Mouse (Mus musculus) adrenal gland, postnatal 36 days (tissue): ENCODE measurements around the gene Pdlim3. TPM values are rescaled to one million over a fixed set of nuclear protein-coding genes. Genes with fewer than 3 reads are reported as not detected.

ENCODE experiments used
- DNase-seq, 2 experiments: peaks; one replicate each; pipeline ENCODE4 v3.0.0; 2021; ENCODE audit warnings: mixed read lengths in 1 of 2
- total RNA-seq, 2 experiments: library from RNA; stranded (reverse); gene quantifications; 2 replicates each; pipeline ENCODE4 v1.2.3; 2021

The Pdlim3 gene
- total RNA-seq, 2 experiments from 2014 or later, result 1.2 to 1.9 TPM

DNA sequence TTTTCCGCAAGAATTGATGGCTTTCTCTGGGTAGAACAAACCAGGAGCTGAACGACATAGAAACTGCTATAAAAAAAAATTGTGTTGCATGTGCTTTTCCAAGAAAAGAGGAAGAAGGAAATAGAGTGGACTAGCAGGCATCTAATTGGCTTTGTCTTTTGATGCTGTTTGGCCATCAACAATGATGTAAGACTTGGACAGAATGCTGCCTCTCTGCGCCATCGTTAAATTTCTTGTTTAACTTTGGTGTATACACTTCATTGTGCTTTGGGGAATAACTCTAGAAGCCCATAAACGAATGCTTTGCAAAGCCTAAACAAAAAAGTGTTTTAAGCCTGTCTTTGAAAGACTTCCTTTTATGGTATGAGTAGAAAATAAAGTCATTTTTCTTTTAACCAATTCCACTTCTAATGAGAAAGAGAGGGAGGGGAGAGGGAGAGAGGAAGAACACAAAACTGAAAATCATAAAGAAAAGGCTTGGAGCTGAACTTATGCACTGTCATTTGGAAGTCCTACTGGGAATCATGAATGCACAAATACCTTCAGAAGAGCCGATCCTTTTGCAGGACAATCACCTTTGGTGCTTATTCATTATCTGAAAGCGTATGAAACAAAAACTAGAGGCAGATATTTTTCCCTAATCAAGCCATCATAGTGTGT, 20.5 kb downstream of the Pdlim3 start:
- no peak for DNase-seq

DNA sequence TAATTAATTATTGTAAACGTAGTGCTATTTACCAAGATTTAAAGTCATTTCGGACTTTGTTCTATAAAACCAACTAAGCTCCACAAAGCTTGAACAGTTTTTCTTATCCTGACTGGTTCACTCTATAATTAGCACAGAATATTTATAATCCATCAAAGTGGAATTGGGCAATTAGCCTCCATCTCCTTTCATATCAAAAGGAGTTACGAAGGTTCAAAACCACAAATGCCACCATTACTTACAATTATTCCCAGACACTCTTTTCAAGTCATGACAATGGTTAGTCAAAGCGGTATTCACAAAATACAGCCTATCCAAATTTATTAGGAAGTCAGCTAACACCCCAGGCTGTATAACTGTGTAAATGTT, 21.0 kb downstream of the Pdlim3 start:
- no peak for DNase-seq

DNA sequence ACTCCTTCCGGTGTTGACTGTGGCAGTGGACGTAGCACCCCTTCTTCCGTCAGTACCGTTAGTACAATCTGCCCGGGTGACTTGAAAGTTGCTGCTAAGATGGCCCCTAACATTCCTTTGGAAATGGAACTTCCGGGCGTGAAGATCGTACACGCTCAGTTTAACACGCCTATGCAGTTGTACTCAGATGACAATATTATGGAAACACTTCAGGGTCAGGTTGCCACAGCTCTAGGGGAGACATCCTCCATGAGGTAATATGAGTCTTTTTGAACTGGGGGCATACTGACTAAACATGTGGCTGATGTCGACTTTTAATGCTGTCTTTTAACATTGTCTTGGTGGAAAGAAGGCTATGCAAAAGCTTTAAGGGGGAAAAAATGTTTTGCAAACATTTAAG, 28.4 kb downstream of the Pdlim3 start:
- no peak for DNase-seq

DNA sequence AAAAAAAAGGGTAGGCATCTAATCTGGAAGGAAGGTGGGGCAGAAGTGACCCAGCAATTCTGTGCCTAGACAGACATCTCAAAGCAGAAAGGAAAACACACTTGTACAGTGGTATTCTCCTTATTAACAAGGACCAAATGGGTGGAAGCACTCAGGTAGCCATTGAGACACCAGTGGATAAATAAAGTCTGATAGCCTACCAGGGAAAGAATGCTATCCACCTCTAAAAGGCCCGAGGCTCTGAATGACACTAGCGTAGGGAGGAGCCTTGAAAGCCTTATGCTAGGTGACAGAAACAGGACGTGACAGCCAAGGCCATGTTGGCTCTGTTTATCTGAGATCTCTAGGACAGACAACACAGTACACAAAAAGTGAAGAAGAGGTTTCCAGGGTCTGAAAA, 31.2 kb downstream of the Pdlim3 start:
- DNase-seq, result no peak

DNA sequence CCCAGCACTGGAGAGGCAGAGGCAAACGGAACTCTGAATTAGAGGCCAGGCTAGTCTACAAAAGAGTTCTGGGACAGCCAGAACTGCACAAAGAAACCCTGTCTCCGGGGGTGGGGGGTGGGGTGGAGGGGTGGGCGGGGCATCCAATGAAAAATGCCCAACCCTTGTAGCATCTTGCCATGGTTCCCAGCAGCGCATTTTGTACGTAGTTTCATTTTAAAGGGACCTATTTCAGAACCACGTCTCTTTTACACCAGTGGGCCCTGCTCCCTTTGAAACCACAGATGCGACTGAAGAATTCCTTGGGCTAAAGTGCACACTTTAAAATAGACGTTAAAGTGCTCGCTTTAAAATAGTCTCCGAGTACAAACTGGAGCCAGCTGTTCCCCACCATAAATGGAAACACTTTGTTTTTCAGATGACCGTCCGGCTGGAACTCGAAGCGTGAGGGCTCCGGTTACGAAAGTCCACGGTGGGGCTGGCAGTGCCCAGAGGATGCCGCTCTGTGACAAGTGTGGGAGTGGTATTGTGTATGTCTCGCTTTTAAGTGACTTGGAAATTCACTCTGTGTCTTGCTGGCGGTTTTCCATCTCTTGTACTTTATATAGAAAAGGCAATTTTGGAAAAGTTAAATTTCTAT, 31.9 kb downstream of the Pdlim3 start:
- DNase-seq, result no peak

DNA sequence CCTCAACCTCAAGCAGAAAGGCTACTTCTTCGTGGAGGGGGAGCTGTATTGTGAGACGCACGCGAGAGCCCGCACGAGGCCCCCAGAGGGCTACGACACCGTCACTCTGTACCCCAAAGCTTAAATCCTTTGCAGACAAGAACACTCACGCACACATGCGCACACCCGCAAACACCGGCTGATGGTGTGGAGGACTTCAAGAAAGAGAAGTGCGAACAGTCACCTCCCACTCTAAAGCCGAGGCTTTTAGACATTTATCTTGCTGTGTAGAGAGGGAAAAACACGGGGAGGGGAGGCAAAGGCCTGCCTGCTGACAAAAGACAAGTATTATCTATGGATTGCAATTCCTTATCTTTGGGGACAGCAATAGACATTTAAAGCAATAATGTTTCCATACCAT, 33.6 kb downstream of the Pdlim3 start:
- DNase-seq, result no peak

DNA sequence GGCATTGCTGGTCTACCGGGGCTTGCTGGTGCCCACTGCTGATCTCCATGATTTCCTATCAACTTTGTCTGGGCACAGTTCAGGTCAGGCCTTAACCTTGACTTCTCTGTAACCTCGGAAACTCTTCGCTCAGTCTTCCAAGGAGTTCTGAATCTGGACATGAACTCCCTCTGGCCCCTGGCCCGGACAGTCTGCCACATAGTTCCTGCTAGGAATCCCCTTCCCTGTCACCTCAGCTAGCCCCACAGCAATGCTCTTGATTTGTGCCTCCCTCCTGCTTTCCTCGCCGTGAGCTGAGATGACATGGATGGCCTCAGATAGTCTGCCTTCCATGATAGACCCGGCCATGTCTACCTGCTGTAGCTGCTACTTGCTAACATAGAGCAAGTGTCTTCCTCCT, 35.1 kb downstream of the Pdlim3 start:
- no peak for DNase-seq

DNA sequence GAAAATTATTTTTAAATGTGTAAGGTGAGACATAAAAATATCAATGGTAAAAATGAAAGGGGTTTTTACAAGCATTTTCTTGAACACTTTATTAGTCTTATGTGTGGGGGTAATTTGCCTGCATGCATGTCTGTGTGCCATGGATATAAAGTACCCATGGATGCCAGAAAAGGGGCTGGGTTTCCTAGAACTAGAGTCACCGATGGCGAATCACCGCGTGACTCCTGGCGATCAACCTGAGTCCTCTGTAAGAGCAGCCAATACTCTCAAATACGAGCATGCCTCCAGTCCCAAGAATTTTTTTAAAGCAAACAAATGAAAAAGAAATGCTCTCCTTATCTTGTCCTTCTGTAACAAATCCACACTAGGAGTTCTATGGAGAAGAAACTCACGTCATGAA, 36.9 kb downstream of the Pdlim3 start:
- no peak for DNase-seq

DNA sequence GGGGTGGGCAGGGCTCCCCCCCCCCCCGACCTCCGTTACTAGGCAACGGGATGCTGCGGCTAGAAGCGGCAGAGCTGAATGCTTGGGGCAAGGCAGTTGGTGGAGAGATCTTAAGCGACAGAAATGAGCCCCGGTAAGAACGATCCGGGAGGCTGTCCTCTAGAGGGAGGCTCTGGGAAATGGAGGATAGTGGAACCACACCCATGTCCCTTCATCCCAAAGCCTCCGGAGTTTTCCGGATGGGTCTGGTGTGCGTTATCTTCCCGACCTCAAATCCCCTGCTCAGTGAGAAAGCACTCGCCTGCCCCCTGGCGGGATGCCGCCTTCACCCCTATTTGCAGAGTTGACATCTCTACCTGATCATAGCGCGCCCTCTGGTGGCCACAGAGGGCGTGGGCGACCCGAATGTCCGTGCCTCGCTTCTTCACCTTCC, 49.3 kb downstream of the Pdlim3 start, which contains the start of gene Ccdc110:
Gene Ccdc110 (plus strand): TSS at position 38 of the 433 bp plus-strand sequence.
- peak; percentile 96 to 97 for DNase-seq

DNA sequence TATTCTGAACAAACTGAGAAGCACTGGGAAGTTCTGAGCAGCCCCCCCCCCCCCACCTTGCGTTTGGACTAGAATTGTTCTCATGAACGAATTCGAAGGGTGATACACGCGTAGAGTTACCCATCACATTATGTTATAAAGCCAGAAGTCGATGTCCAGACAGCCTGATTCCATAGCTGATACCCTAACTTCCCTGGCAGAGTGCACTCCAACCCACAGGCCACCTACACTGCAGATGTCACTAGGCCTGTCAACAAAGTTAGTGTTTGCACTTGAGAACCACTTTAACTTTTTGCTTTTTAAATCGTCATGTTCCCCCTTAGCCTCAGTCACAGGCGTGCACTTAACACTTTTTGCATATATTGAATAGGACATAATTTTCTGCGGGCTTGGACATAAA, 51.7 kb downstream of the Pdlim3 start:
- no peak for DNase-seq

DNA sequence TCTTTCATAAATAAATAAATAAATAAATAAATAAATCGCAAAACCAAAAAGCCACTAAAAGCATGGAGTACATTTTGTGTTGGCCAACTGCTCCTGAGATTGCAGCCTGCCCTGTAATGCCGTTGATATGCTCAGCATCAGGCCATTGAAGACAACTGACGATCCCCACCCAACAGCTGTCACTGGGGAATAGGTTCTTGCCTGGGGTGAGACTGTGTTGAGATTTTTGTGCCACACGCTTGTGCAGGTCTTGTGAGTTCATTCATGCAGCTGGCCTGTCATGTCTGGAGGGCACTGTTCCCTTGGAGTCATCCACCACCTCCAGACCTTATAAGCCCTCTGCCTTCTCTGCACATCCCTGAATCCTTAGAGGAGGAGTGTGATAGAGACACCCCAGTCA, 61.0 kb downstream of the Pdlim3 start:
- no peak for DNase-seq

DNA sequence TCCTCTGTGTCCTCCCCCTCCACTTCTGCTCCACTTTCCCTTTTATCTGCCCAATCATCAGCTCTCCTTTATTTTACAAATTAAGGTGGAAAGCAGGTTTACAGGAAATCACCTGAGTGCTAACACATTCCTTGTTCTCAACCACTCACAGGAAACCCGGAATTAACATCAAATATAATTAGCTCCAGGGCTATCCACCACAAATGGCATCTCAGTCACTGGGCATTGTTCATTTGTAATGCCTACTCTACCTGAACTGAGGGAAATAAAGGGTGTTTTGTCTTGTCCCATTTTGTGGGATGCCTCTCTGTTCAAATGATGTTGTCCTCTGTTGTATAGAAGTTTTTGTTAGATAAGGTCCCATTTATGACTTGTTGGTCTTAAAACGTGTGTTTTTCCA, 65.4 kb downstream of the Pdlim3 start:
- no peak for DNase-seq

Other genes with a start within 250 kb of the Pdlim3 start
- gene Ccdc110, start 49.2 kb downstream of the Pdlim3 start, total RNA-seq, result not detected
- gene 1700029J07Rik, start 89.8 kb downstream of the Pdlim3 start, total RNA-seq, result 1 to 10 TPM; 1.7 to 2.8 TPM
- 10 to 100 TPM; 47.5 to 64.7 TPM for gene Ufsp2, start 90.1 kb downstream of the Pdlim3 start, total RNA-seq
- under 1 TPM in 1 of 2 experiments, not detected in 1; 0.26 TPM for gene Lrp2bp, start 113.8 kb downstream of the Pdlim3 start, total RNA-seq
- gene Ankrd37, start 120.2 kb downstream of the Pdlim3 start, total RNA-seq, result under 1 TPM; 0.60 to 0.82 TPM